Mouse (Mus musculus): ENCODE data around the gene Bcl2.

Bcl2 gene

GRCm38 (mm10) chr1:106587866-106588470, 126.1 kb downstream of the Bcl2 start:
- DNase-seq (ENCODE audit: extremely low read depth, low read depth), result no peak

- DNase-seq (ENCODE audit: extremely low read depth, low read depth), result no peak
These were observed 127.3 kb downstream of the Bcl2 start for GRCm38 (mm10) chr1:106586761-106587160.

GRCm38 (mm10) chr1:106585349-106585748, 128.7 kb downstream of the Bcl2 start:
- DNase-seq (ENCODE audit: extremely low read depth, low read depth), result no peak

- DNase-seq (ENCODE audit: extremely low read depth, low read depth), result no peak
These were observed 129.2 kb downstream of the Bcl2 start for GRCm38 (mm10) chr1:106584824-106585223.

GRCm38 (mm10) chr1:106584273-106584672, 129.8 kb downstream of the Bcl2 start:
- no peak for DNase-seq (ENCODE audit: extremely low read depth, low read depth)

GRCm38 (mm10) chr1:106583245-106584241, 130.5 kb downstream of the Bcl2 start:
- DNase-seq (ENCODE audit: extremely low read depth, low read depth), result no peak

GRCm38 (mm10) chr1:106582810-106583209, 131.3 kb downstream of the Bcl2 start:
- no peak for DNase-seq (ENCODE audit: extremely low read depth, low read depth)

GRCm38 (mm10) chr1:106581812-106582211, 132.3 kb downstream of the Bcl2 start:
- DNase-seq (ENCODE audit: extremely low read depth, low read depth), result peak; percentile 56

- DNase-seq (ENCODE audit: extremely low read depth, low read depth), result no peak
These were observed 134.3 kb downstream of the Bcl2 start for GRCm38 (mm10) chr1:106579768-106580167.

- DNase-seq (ENCODE audit: extremely low read depth, low read depth), result no peak
These were observed 141.6 kb downstream of the Bcl2 start for GRCm38 (mm10) chr1:106572506-106572905.

GRCm38 (mm10) chr1:106570870-106571269, 143.2 kb downstream of the Bcl2 start:
- DNase-seq (ENCODE audit: extremely low read depth, low read depth), result no peak

GRCm38 (mm10) chr1:106570366-106570765, 143.7 kb downstream of the Bcl2 start:
- no peak for DNase-seq (ENCODE audit: extremely low read depth, low read depth)

GRCm38 (mm10) chr1:106569674-106570073, 144.4 kb downstream of the Bcl2 start:
- DNase-seq (ENCODE audit: extremely low read depth, low read depth), result no peak

- no peak for DNase-seq (ENCODE audit: extremely low read depth, low read depth)
These were observed 145.2 kb downstream of the Bcl2 start for GRCm38 (mm10) chr1:106568868-106569267.

- DNase-seq (ENCODE audit: extremely low read depth, low read depth), result no peak
These were observed 146.6 kb downstream of the Bcl2 start for GRCm38 (mm10) chr1:106567506-106567905.

- no peak for DNase-seq (ENCODE audit: extremely low read depth, low read depth)
These were observed 147.7 kb downstream of the Bcl2 start for GRCm38 (mm10) chr1:106566120-106567086.

GRCm38 (mm10) chr1:106565238-106565637, 148.8 kb downstream of the Bcl2 start:
- no peak for DNase-seq (ENCODE audit: extremely low read depth, low read depth)

- DNase-seq (ENCODE audit: extremely low read depth, low read depth), result no peak
These were observed 149.6 kb downstream of the Bcl2 start for GRCm38 (mm10) chr1:106564436-106564835.

- DNase-seq (ENCODE audit: extremely low read depth, low read depth), result no peak
These were observed 151.3 kb downstream of the Bcl2 start for GRCm38 (mm10) chr1:106562751-106563150.

- DNase-seq (ENCODE audit: extremely low read depth, low read depth), result no peak
These were observed 152.9 kb downstream of the Bcl2 start for GRCm38 (mm10) chr1:106561085-106561760.

- no peak for DNase-seq (ENCODE audit: extremely low read depth, low read depth)
These were observed 154.0 kb downstream of the Bcl2 start for GRCm38 (mm10) chr1:106560105-106560504.

All from MEL-GATA-1-ER (cell line).